Mouse (Mus musculus) left cerebral cortex, postnatal 4 days (tissue): ENCODE measurements around the gene Irx1. TPM values are rescaled to one million over a fixed set of nuclear protein-coding genes. Genes with fewer than 3 reads are reported as not detected.

Source experiments
- DNase-seq: peaks from one replicate; pipeline ENCODE4 v3.0.0-alpha.2; 2022
- intact Hi-C: fragments of 180-260 bp; cut with DNase I; formaldehyde crosslinking; loops from one replicate; pipeline ENCODE4 v1.15.1; 2025
- total RNA-seq, 2 experiments: library from RNA; stranded (reverse); gene quantifications; 2 replicates each; pipeline ENCODE4 v1.2.3; 2021

The Irx1 gene
- 1 to 10 TPM in 1 of 2 experiments, under 1 TPM in 1; 0.34 to 1.2 TPM for total RNA-seq

DNA sequence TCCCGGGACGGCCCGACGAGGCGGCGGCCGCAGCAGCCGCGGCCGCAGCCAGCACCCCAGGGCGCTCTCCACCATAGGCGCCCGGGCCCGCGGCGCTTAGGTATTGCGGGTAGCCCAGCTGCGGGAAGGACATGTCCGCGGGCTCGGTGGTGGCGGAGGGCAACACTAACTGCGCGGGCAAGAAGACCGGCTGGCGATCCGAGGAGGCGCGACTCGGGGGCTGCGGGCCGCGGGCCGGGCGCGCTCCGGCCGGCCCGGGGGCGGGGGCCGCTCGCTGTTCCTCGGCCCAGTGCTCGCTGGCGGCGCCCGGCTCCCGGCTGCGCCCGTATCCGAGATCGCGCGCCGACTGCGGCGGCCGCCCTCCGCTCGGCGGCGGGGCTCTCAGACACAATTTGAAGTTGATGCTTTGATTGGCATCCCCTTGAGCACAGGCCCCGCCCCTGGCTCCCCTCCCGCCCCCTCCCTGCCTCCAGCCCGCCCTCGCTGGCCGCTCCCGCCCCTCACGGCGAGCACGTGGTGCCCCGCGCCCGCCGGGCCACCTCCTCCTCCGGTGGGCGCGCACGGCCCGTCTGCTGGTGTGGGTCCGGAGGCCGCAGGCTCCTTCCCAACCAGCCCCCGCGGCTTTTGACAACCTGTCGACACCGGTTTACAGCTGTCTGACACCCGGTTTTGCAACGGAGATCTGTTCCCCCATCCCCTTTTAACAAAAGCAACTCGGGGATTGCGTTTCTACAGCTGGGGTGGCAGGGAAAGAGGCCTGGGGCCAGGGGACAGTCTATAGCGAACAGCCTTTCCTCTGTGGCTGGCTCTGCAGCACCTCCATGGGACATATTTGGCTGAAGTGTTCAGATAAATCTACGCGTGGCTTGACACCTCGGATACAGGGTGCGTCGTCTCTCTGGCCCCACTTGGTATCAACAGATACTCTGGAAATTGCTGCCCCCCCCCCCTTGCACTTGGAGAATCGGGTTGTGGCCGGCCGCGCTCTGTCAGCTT, at the start of gene Irx1:
TSS of gene Irx1 (minus strand) at position 368 of the 996 bp plus-strand sequence.
- intact Hi-C loops = loop anchor here (2.0 to 5.0 kb wide), 2 partner anchors 334 to 669 kb away; no protein-coding TSS in a partner anchor
- peak; percentile 85 for DNase-seq

DNA sequence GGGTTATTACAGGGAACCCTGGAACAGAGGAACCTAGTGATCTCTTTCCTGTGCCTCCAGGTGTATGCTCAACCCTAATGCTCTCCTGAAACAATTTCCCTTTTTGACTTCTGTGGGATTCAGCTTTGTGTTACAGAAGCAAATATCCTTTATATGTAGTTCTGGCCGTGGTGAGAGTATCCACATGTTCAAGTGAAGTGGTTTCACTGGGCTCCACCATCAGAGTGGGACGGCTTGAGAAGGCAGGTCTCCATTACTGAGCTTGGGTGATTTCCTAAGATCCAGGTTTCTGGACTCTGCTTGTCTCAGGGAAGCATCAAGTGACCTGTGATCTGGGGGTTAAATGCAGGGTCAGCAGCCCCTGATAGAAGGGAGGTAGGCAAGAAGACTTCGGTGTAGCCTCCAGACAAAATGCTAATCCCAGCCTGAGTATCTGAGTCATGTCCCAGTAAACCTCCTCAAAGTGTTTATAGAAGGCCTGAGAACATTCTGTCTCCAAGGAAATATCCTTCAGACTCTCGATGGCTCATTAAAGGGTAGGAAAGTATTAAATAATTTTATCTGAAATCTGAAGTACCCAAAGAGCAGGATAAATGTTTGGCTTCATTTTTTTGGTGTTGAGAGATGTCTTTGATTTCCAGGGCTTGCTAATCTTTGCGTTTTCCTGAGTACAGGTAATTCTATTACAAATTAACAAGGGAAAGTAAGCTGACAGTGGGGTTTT, 16.6 kb upstream of the Irx1 start:
- intact Hi-C loops = no loop called here
- DNase-seq = no peak

DNA sequence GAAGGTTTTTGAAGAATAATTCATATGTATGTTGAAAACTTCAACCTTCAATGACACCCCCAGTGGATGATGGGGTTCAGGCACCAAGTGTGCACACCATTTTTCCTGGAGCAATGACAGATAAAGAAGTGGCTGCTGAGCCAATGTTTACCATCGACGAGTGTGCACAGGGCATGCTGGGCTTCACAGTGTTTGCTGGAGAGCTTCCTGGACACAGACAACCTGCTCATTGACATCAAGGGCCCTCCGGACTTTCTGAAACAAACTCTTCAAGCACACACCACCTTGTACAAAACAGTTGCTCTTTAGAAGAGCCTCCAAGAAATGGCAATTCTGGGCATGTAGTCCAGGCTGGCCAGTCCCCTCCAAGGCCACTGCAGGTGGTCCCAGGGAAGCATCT, 12.2 kb upstream of the Irx1 start:
- intact Hi-C loops = no loop called here
- no peak for DNase-seq

DNA sequence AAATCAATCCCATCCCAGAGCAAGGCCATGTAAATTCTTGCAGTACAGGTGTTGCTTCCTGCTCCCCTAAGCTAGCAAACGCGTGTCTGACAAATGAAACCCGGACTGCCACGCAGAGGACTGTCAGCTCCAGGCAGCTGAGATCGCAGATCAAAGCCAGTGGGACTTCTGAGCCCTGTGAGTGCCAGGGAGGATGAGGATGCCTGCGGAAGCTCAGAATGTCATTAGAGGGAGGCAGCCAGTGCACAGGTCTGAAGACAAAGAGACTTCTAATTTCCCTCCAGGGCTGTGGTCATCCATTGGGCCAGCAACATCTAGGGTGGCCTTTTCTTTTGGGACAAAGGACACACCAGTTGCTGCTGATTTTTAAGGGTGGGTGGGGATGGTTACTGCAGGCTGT, 4.8 kb upstream of the Irx1 start:
- intact Hi-C loops = no loop called here
- no peak for DNase-seq

DNA sequence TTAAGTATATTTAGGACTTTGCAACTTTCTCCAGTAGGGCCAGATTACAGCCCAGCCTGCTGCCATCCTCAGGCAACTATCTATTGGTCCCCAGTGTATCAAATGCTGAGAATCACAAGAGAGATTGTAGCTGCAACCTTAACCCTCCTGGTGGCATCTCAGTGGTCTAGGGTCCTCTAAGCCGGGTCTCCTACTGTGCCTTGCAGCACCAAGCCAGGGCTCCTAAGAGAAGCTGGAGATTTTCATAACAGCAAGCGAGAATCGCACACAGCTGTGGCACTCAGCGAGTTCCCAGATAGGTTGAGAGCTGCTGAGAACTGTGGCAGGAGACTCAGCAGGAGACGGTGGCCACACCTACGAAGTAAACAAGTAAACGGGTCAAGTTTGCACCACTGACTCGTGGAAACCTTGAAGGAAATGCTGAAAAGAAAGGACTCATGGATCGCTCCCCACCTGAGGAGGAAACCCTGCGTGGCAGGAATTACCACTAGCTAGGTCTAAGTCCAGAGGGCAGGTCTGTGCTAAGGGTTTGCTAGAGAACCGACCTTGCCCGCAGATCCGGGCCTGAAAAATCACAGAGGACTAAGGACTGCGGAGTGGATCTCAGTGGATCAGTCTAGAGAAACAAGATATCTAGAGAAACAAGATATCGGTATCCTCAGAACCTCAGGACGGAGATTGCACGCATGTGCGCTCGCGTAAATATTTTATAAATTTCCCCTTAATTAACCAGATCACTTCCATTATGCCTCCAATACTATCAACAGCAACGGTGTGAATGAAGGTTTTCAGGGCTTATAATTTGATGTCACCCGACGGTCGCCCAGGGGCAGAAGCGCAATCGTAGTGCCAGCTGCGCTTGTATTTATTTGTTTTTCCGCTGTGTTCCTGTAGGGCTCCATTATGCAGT, 4.1 kb upstream of the Irx1 start:
- no peak for DNase-seq
- intact Hi-C loops = no loop called here

DNA sequence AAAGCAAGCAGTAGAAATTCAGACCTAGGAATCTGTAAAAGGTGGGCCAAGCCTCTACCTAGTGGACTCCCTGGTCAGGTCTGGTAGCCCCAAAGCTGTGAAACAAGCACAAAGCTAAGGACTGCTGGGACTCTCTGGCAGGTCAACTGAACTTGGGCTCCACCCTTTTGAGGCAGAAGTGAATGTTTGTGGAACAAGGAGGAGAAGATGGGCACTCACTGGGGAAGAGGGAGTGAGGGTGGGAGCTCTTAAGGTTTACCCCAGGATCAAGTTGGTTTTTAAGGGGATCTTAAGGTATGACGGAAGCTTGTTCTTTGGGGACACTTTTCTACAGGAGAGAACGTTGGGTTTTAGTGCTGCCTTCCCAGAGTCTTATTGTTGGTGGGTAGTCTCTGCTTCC, 3.1 kb upstream of the Irx1 start:
- intact Hi-C loops = no loop called here
- no peak for DNase-seq

DNA sequence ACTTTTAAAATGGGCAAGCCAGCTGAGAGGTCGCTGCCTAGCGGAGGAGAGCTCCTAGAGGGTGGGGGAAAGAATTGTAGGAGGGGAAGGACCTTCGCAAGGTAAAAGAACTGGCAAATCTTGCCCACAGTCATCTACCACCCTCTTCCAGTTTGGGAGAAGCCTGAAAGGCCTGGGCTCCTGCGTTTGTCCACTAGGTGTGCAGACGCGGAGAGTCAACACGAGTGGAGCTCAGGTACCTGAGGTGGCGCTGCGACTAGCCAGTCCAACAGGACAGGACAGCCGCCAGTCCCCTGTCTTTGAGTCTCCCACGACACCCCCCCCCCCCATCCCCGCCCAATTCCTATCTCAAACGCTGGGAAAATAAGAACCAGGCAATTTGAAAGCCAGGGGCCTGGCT, 843 bp upstream of the Irx1 start:
- DNase-seq = peak; percentile 42
- intact Hi-C loops = loop anchor here (2.0 to 5.0 kb wide), 2 partner anchors 333 to 668 kb away; no protein-coding TSS in a partner anchor

DNA sequence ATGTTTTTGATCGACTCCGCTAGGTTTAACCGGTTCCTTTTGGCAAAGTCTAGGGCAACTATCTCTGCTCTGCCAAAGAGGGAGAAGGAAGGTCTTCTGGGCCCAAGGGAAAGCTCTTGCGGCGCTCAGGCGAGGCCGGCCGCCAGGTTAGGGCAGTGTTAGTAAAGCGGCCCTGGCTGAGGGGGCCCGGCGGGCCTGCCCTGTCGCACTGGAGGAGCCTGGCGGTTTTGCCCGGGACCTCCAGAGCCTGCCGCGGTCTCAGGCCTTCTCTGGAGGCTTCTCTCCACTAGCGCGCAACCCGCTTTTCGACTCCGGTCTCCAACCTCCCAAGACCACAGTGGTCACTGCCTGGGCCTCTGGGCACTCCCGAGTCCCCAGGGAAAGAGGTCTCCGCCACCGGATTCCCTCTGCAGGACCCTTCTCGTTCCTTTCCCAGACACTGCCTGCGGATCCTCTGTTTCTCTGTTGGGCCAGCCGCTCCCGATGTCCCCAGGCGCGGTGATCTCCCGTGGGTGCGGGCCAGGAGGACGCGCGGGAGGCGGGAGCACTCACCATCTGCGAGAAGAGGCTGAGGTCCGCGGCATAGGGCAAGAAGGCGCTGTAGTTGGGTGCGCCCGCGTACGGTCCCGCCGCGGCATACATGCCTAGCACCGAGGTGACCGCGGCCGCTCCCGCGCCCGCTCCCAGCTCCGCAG, 715 bp downstream of the Irx1 start:
- peak; percentile 37 for DNase-seq

DNA sequence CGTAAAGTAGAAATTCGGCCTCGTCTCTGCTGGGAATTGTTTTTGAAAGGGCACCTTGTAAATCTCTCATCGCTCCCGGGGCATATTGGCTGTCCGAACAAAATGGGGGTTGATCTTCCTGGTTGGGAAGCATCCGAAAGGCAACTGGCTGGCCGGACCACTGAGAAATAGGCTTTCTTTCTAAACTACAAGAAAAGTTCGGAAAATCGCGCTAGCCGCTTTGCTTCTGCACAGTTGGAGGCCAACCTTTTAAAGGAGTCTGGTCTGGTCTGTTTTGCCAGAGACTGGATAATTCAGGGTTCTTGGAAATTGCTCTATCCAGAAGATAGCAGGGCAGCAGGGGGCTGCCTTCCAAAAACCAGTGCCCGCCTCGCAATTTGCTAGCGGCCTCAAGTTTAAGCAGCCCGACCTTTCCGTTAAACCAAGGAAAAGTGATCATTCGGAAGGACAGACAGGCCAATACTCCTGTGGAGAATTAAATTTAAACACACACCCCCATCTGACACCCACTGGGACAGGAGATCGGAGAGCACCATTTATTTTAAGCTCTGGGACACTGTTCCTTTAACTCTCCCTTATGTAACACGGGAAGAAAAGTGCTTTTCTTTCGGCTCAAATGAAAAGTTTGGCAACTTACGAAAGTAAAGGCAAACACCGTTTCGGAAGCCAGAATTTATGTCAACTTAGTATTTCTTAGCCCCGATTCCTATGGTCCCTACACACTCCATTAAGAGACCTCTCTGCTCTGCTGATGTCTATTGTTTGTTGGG, 1.4 kb downstream of the Irx1 start:
- DNase-seq = peak; percentile 21
- intact Hi-C loops = loop anchor here (5.0 kb wide), 1 partner anchor 335 kb away; no protein-coding TSS in a partner anchor

More for the DNA sequence above, 715 bp downstream of the Irx1 start:
- intact Hi-C loops = loop anchor here (5.0 kb wide), 1 partner anchor 334 kb away; no protein-coding TSS in a partner anchor

DNA sequence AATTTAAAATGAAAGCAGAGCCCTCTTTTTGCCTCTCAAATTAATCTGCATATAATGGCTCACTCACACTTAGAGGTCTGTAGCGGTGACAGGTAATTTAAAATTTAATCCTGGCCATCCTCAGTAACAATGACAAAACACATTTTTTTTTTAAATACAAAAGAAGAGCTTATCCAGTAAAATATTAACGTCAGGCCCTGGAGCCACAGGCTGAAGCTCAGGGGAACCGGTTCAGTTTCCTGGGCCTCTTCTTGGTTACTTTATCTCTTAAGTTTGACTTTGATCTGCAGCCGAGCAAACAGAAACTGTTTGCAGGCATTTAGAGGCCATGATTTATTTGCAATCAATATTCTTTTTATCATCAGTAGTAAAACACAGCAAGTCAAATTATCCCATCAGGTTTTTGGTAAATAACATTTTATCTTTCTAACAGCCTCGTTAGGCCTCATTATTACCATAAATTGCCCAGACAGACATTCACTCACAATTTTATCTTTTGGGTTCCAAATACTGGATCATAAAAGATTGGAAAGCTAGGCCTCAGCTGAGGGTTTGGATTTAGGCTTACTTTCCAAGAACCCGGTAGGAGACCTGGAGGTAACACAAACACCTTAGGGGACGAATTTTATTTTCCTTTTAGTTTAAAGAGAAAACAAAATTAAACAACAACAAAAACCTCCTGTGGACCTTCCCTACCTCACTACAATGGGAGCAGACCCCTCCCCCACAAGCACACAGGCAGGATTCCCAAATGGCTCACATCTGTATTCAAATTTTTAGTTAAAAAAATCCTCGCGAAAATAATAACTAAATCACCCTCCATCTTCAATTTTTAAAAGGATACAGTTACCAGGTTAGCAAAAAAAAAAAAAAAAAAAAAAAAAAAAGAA, 2.4 kb downstream of the Irx1 start:
- intact Hi-C loops = loop anchor here (5.0 kb wide), 1 partner anchor 336 kb away; no protein-coding TSS in a partner anchor
- no peak for DNase-seq

DNA sequence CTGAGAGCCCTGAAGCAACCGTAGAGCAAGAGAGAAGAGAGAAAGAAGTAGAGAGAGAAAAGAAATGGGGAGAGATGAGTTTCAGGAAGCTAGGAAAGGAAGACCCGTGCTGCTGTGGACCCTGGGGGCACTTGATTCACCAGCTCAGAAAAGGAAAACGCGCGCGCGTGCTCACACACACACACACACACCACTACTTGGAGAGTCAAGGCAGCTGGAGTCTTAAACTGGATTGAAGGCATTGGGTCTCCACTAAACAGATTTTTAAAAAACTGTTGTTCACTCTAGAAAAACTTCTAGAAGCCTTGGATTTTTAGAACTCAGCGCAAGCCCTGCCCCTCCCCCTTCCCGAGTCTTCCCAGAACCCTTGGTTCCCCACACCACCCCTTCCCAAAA, 3.2 kb downstream of the Irx1 start:
- intact Hi-C loops = loop anchor here (5.0 kb wide), 1 partner anchor 337 kb away; no protein-coding TSS in a partner anchor
- no peak for DNase-seq

DNA sequence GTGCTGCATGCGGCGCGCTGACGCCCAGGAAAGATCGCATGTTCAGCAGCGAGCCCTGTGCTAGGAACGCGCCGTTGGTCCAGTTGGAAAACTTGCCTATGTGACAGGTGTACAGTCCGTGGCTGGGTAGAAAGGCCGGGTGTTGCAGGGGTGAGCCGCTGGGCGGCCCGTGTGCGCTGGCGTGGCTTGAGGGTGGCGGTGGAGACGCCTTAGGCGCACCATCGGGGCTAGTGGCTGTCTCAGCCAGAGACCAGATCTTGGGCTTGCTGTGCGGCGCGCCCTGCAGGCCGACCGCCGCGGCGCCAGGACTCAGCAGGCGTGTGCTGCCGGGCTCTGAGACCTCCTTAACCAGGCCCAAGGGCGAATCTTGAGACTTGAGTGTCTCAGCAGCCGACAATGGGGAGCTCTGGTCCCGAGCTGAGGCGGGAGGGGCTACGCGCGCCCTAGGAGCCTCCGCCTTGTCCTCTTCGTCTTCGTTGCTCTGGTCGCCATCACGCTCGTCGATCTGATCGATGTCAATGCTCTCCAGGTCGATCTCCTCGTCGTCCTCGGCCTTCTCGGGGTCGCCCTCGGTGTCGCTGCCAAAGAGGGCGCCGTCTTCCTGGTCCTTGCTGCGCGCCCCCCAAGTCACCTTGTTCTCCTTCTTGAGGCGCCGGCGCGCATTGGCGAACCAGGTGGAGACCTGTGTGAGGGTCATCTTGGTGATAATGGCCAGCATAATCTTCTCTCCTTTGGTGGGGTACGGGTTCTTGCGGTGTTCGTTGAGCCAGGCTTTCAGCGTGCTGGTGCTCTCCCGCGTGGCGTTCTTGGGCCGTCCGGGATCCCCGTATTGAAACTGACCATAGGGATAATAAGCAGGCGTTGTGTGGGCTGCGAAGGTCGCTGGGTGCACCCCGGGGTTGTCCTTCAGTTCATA, 3.9 kb downstream of the Irx1 start:
- intact Hi-C loops = loop anchor here (5.0 to 10.0 kb wide), 3 partner anchors 338 to 855 kb away; no protein-coding TSS in a partner anchor

DNA sequence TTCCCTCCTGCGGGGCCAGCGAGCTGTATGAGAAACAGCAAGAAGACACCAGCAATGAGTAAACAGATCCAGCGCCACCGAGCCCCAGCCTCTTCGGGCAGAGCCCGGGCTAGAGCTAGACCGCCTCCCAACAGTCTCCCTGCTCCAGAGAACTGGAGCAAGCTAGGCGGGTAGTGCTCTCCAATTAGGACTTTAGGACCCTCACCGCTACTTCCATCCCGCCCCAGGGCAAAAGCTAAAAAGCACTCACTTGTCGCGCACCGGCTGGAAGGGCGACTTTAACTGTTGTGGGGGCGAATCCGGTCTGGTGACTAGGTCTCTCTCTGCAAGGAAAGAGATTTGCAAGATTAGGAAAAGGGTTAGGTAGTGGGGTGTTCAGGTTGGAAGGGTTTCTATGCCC, 4.9 kb downstream of the Irx1 start:
- DNase-seq = peak; percentile 45
- intact Hi-C loops = loop anchor here (5.0 to 10.0 kb wide), 2 partner anchors 501 to 854 kb away; no protein-coding TSS in a partner anchor

More for the DNA sequence above, 3.9 kb downstream of the Irx1 start:
- DNase-seq = peak; percentile 41

DNA sequence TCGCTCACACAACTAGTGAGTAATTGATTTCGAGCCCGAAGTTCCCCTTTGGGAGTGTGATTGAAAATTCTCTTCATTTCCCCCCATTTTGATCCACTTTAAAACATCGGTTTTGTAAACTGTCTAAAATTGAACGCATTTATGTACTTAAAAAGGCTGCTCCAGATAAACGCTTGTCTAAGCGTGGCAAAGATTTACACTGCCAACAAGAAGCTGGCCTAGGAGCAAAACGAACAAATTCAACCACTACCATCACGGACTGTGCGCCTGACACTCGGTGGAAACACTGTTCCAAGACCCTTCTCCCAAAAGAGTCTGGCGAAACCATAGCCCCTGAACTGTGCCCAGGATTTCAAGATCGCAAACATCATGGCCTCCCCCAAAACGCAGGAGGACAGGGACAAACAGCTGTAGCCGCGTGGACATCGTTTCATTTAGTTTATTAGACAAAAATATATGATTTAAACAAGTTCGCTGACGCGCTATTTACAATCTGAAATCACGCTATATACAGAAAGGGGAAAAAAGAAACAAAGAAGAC, 5.6 kb downstream of the Irx1 start:
- intact Hi-C loops = loop anchor here (5.0 to 10.0 kb wide), 2 partner anchors 501 to 853 kb away; no protein-coding TSS in a partner anchor
- DNase-seq = no peak

DNA sequence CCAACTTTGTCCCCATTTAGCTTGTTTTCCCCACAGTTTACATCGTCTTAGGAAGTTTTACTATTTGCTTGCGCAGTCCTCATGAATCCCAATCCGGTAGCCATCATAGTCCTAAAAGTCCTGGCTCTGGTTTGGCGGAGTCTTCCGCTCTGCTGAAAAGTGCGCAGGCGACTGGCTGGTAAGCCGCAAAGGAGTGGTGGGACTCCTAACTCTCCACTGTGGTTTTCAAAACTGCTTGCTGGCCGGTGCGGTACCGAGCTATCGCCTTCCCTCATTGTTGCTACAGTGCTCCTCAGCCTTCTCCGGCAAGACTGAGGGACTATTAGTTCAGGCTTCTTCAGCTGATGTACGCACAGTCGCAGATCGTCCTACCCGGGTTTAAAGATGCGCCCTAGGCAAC, 6.4 kb downstream of the Irx1 start:
- DNase-seq = no peak
- intact Hi-C loops = loop anchor here (5.0 to 10.0 kb wide), 2 partner anchors 500 to 852 kb away; no protein-coding TSS in a partner anchor

DNA sequence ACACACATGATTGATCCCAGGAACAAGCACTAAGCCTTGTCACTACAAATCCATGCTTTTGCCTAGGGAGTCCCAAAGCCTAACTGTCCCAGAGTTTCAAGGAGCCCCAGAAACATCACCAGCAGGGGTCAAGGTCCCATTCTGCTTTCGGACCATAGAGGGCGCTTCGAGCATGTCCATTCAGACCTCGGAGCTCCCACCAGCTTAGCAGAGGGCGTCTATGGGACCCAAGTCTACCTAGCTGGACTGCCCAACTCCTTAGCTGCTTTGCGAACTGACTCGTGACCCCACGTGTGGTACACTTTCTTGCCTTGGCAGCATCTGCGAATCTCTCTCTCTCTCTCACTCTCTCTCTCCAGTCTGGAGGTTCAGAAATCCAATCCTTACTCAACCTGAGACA, 7.0 kb downstream of the Irx1 start:
- DNase-seq = peak; percentile 73
- intact Hi-C loops = loop anchor here (5.0 to 10.0 kb wide), 2 partner anchors 499 to 852 kb away; no protein-coding TSS in a partner anchor
